Mouse (Mus musculus) erythroblast, adult 5-6 weeks (primary cell): Measurements from ENCODE around the gene Cd109. TPM values are rescaled to one million over a fixed set of nuclear protein-coding genes. Genes with fewer than 3 reads are reported as not detected.

Experiments
- total RNA-seq, 2 experiments: library from RNA; stranded (forward) in 1 of 2; stranded (reverse) in 1 of 2; fragments of 150-400 nt in 1 of 2; fragments of 200-764, 138-1000 nt in 1 of 2; gene quantifications; 2 replicates each; pipeline versions ENCODE4 v1.2.3 to v1.2.4; 2015 to 2017; ENCODE audit warnings: low replicate concordance in 2 of 2

Gene Cd109
- total RNA-seq, 2 experiments from 2014 or later: 0.09 TPM; not detected in 1

Other genes with a start within 250 kb of the Cd109 start
- not detected in 2 replicates for gene Dppa5a, start 247.4 kb upstream of the Cd109 start, total RNA-seq (2015; ENCODE audit: low replicate concordance)
- gene Dppa5a, start 247.4 kb upstream of the Cd109 start, total RNA-seq (2017; ENCODE audit: low replicate concordance): not detected in 2 replicates
- gene Ooep, start 236.8 kb upstream of the Cd109 start, total RNA-seq (2015; ENCODE audit: low replicate concordance): not detected in 2 replicates
- gene Ooep, start 236.8 kb upstream of the Cd109 start, total RNA-seq (2017; ENCODE audit: low replicate concordance): not detected in 2 replicates
- gene Ddx43, start 219.8 kb upstream of the Cd109 start, total RNA-seq (2015; ENCODE audit: low replicate concordance): not detected in 2 replicates
- gene Ddx43, start 219.8 kb upstream of the Cd109 start, total RNA-seq (2017; ENCODE audit: low replicate concordance): not detected in 2 replicates
- 8.8 and 9.2 TPM in 2 replicates for gene Cgas, start 172.3 kb upstream of the Cd109 start, total RNA-seq (2015; ENCODE audit: low replicate concordance)
- gene Cgas, start 172.3 kb upstream of the Cd109 start, total RNA-seq (2017; ENCODE audit: low replicate concordance): 2.4 and 3.9 TPM in 2 replicates
- 7.3 and 14.2 TPM in 2 replicates for gene Mto1, start 167.3 kb upstream of the Cd109 start, total RNA-seq (2015; ENCODE audit: low replicate concordance)
- gene Mto1, start 167.3 kb upstream of the Cd109 start, total RNA-seq (2017; ENCODE audit: low replicate concordance): 6.9 and 22.0 TPM in 2 replicates
- gene Gm17324, start 166.8 kb upstream of the Cd109 start, total RNA-seq (2015; ENCODE audit: low replicate concordance): not detected in 2 replicates
- not detected in 2 replicates for gene Gm17324, start 166.8 kb upstream of the Cd109 start, total RNA-seq (2017; ENCODE audit: low replicate concordance)
- gene Eef1a1, start 126.4 kb upstream of the Cd109 start, total RNA-seq (2015; ENCODE audit: low replicate concordance): 3,932 and 4,159 TPM in 2 replicates
- 1,512 and 1,760 TPM in 2 replicates for gene Eef1a1, start 126.4 kb upstream of the Cd109 start, total RNA-seq (2017; ENCODE audit: low replicate concordance)
- gene Slc17a5, start 27.5 kb upstream of the Cd109 start, total RNA-seq (2015; ENCODE audit: low replicate concordance): 3.6 and 6.5 TPM in 2 replicates
- 1.4 TPM in 2 replicates for gene Slc17a5, start 27.5 kb upstream of the Cd109 start, total RNA-seq (2017; ENCODE audit: low replicate concordance)